12 mouse cellular contexts compared by ENCODE assay signal in genomic region chr6:13758946-13759345, GRCm38 (mm10).
DNase-seq lines count a peak whose midpoint lies in the region; ATAC-seq and TF ChIP-seq lines count a peak whose summit lies in the region.
"Had no signal": no experiment of that assay in that cellular context is flagged by ENCODE, and none has a peak within 500 bp of the region (broad histone marks: within the 10 kb centered on the region; RNA-seq: fewer than 3 reads in every experiment).

No protein-coding gene starts in this region.

- H3K27ac ChIP-seq in heart, adult 2 months, result no peak overlapping the region
- H3K27ac ChIP-seq in lung, postnatal 0 days (ENCODE audit: low read length), result no peak overlapping the region
- H3K27ac ChIP-seq: liver, embryonic 15.5 days; midbrain, embryonic 12.5 days had no signal

- no peak for TF ChIP-seq POLR2A in heart, adult 2 months (IDR thresholded peaks at IDR 0.05; ENCODE audit: insufficient read depth, low read depth, low read length)

- TF ChIP-seq CTCF in heart, adult 2 months (IDR thresholded peaks at IDR 0.05), result peak; percentile 55
- peak; percentile 51 for TF ChIP-seq CTCF in lung, postnatal 0 days (IDR thresholded peaks at IDR 0.05)

- no peak for TF ChIP-seq EP300 in heart, adult 2 months (IDR thresholded peaks at IDR 0.05; ENCODE audit: insufficient read depth, low read depth, low read length)
- no peak for TF ChIP-seq EP300 in lung, postnatal 0 days (IDR thresholded peaks at IDR 0.05)

- no peaks in the 10 kb centered on the region for H3K79me2 ChIP-seq in heart, adult 2 months (replicated peaks; ENCODE audit: control insufficient read depth, insufficient read depth, low read length)

- intact Hi-C loops in heart, adult 2 months (cut with DNase I), result loop anchor here (5.0 kb wide), 1 partner anchor 448 kb away; no protein-coding TSS in a partner anchor
- intact Hi-C loops in heart, postnatal 36 days (cut with DNase I), result loop anchor here (5.0 kb wide), 2 partner anchors 448 to 743 kb away; no protein-coding TSS in a partner anchor
- intact Hi-C loops in left cerebral cortex, postnatal 14 days (cut with DNase I), result loop anchor here (10.0 kb wide), 1 partner anchor 446 kb away; no protein-coding TSS in a partner anchor

- no peaks in the 10 kb centered on the region for H3K36me3 ChIP-seq in heart, adult 2 months (ENCODE audit: control insufficient read depth, insufficient read depth, low read length)
- no peaks in the 10 kb centered on the region for H3K36me3 ChIP-seq in lung, postnatal 0 days (ENCODE audit: insufficient read depth, low read length)
- H3K36me3 ChIP-seq: liver, embryonic 15.5 days; midbrain, embryonic 12.5 days had no signal

- H3K9me3 ChIP-seq in lung, postnatal 0 days (ENCODE audit: low read length), result no peaks in the 10 kb centered on the region
- H3K9me3 ChIP-seq: liver, embryonic 15.5 days; midbrain, embryonic 12.5 days had no signal

- no peaks in the 10 kb centered on the region for H3K27me3 ChIP-seq in heart, adult 2 months (ENCODE audit: control insufficient read depth, insufficient read depth, low read length)
- no peaks in the 10 kb centered on the region for H3K27me3 ChIP-seq in lung, postnatal 0 days (replicated peaks; ENCODE audit: insufficient read depth, low read length)
- H3K27me3 ChIP-seq: liver, embryonic 15.5 days; midbrain, embryonic 12.5 days had no signal

- H3K4me2 ChIP-seq in lung, postnatal 0 days (replicated peaks; ENCODE audit: low read depth, low read length), result no peak overlapping the region
- H3K4me2 ChIP-seq: liver, embryonic 15.5 days; midbrain, embryonic 12.5 days had no signal

- DNase-seq in heart, adult 2 months, result no peak
- DNase-seq in heart, postnatal 36 days, result no peak
- peak; percentile 24 for DNase-seq in lung, postnatal 0 days (ENCODE audit: low spot score)
- DNase-seq in lung, postnatal 25 days (ENCODE audit: low spot score), result no peak
- DNase-seq in adipocyte (ENCODE audit: low spot score), result peak; percentile 66
- DNase-seq in naive thymus-derived CD4-positive, alpha-beta T cell, adult 2 months (ENCODE audit: low read depth), result peak; percentile 8
- no peak for DNase-seq in left cerebral cortex, postnatal 14 days (ENCODE audit: low spot score in 2 of 2)
- DNase-seq: adrenal gland, postnatal 14 days; cerebellum, adult 9-11 months; heart, postnatal 4 days had no signal

- H3K9ac ChIP-seq in heart, adult 2 months (ENCODE audit: low read depth, low read length), result no peak overlapping the region
- H3K9ac ChIP-seq in lung, postnatal 0 days (replicated peaks; ENCODE audit: low read depth), result no peak overlapping the region
- H3K9ac ChIP-seq: liver, embryonic 15.5 days; midbrain, embryonic 12.5 days had no signal

- ATAC-seq in lung, postnatal 0 days, result no peak

- H3K4me1 ChIP-seq in heart, adult 2 months (ENCODE audit: control insufficient read depth, insufficient read depth, low read length), result no peaks in the 10 kb centered on the region
- H3K4me1 ChIP-seq in lung, postnatal 0 days (ENCODE audit: insufficient read depth, low read depth, low read length), result no peaks in the 10 kb centered on the region
- H3K4me1 ChIP-seq: liver, embryonic 15.5 days; midbrain, embryonic 12.5 days had no signal

- H3K4me3 ChIP-seq in heart, adult 2 months, result no peak overlapping the region
- no peak overlapping the region for H3K4me3 ChIP-seq in lung, postnatal 0 days (ENCODE audit: low read depth, low read length)
- H3K4me3 ChIP-seq: liver, embryonic 15.5 days; midbrain, embryonic 12.5 days had no signal

Comparison
In these comparisons a context has a peak if more than half of its experiments do, and no peak if none do; other contexts are left out.
1. DNase-seq: peak in lung, postnatal 0 days (single experiment), adipocyte (single experiment) and naive thymus-derived CD4-positive, alpha-beta T cell, adult 2 months (single experiment); none in heart, adult 2 months (0 of 2), heart, postnatal 36 days (0 of 2), lung, postnatal 25 days (single experiment) and left cerebral cortex, postnatal 14 days (0 of 2).